ENCODE assay signal across 11 mouse cellular contexts in genomic region chr15:79506460-79506859, GRCm38 (mm10). TPM values are rescaled to one million over a fixed set of nuclear protein-coding genes. Genes with fewer than 3 reads are reported as not detected.
A peak's percentile ranks its signal among the peaks of the same experiment; 100 is the strongest.
DNase-seq lines count a peak whose midpoint lies in the region; ATAC-seq and TF ChIP-seq lines count a peak whose summit lies in the region.
"Had no signal": no experiment of that assay in that cellular context is flagged by ENCODE, and none has a peak within 500 bp of the region (broad histone marks: within the 10 kb centered on the region; RNA-seq: fewer than 3 reads in every experiment).

No protein-coding gene starts in this region.

- intact Hi-C loops in left cerebral cortex, adult 2 months (cut with DNase I): no loop called here
- intact Hi-C loops in left cerebral cortex, postnatal 36 days (cut with DNase I): no loop called here

- peaks cover 49% of the 10 kb centered on the region for H3K4me1 ChIP-seq in forebrain, embryonic 10.5 days
- H3K4me1 ChIP-seq in forebrain, embryonic 11.5 days (replicated peaks; ENCODE audit: control insufficient read depth, insufficient read depth, low read length): peaks cover 15% of the 10 kb centered on the region
- H3K4me1 ChIP-seq in forebrain, embryonic 15.5 days: peaks cover 36% of the 10 kb centered on the region
- peaks cover 4% of the 10 kb centered on the region; the same call in 1 of the 2 replicates for H3K4me1 ChIP-seq in midbrain, postnatal 0 days (ENCODE audit: insufficient read depth, low read length)

- no peak for TF ChIP-seq CTCF in left cerebral cortex, adult 2 months (IDR thresholded peaks at IDR 0.05)
- TF ChIP-seq CTCF in midbrain, postnatal 0 days (IDR thresholded peaks at IDR 0.05): no peak

- H3K9ac ChIP-seq in forebrain, embryonic 11.5 days (ENCODE audit: low read length): no peak overlapping the region
- H3K9ac ChIP-seq in forebrain, embryonic 15.5 days (replicated peaks): no peak overlapping the region
- no peak overlapping the region for H3K9ac ChIP-seq in midbrain, postnatal 0 days (replicated peaks; ENCODE audit: low read length, poor library complexity, severe bottlenecking)

- H3K9me3 ChIP-seq in forebrain, embryonic 10.5 days: no peaks in the 10 kb centered on the region
- no peaks in the 10 kb centered on the region for H3K9me3 ChIP-seq in forebrain, embryonic 11.5 days (ENCODE audit: control insufficient read depth, low read length)
- H3K9me3 ChIP-seq in forebrain, embryonic 15.5 days: no peaks in the 10 kb centered on the region
- no peaks in the 10 kb centered on the region for H3K9me3 ChIP-seq in midbrain, postnatal 0 days (ENCODE audit: low read length)
- H3K9me3 ChIP-seq: limb, embryonic 15.5 days had no signal

- no peak for ATAC-seq in forebrain, embryonic 11.5 days (replicated peaks; ENCODE audit: low FRiP score)
- ATAC-seq in forebrain, embryonic 15.5 days (replicated peaks): no peak
- no peak for ATAC-seq in midbrain, postnatal 0 days (ENCODE audit: low FRiP score)
- no peak for ATAC-seq in CD4-positive, CD25-positive, alpha-beta regulatory T cell, adult 4 months

- peaks cover 100% of the 10 kb centered on the region for H3K27me3 ChIP-seq in forebrain, embryonic 10.5 days (ENCODE audit: poor library complexity, severe bottlenecking)
- H3K27me3 ChIP-seq in forebrain, embryonic 11.5 days (ENCODE audit: control insufficient read depth, insufficient read depth, low read length): peaks cover 74% of the 10 kb centered on the region
- H3K27me3 ChIP-seq in forebrain, embryonic 15.5 days: peaks cover 58% of the 10 kb centered on the region
- peaks cover 55% of the 10 kb centered on the region for H3K27me3 ChIP-seq in midbrain, postnatal 0 days (ENCODE audit: insufficient read depth, low read length)

- H3K27ac ChIP-seq in forebrain, embryonic 10.5 days: no peak overlapping the region
- H3K27ac ChIP-seq in forebrain, embryonic 11.5 days (ENCODE audit: low read depth, low read length): no peak overlapping the region
- peak overlapping the region; percentile 92 for H3K27ac ChIP-seq in left cerebral cortex, adult 2 months
- H3K27ac ChIP-seq in forebrain, embryonic 15.5 days (replicated peaks): no peak overlapping the region
- H3K27ac ChIP-seq in midbrain, postnatal 0 days (ENCODE audit: low read depth, low read length): no peak overlapping the region
- H3K27ac ChIP-seq: heart, adult 2 months; limb, embryonic 15.5 days had no signal

- no peaks in the 10 kb centered on the region for H3K36me3 ChIP-seq in forebrain, embryonic 10.5 days (replicated peaks)
- H3K36me3 ChIP-seq in forebrain, embryonic 11.5 days (ENCODE audit: control insufficient read depth, insufficient read depth, low read length): no peaks in the 10 kb centered on the region
- no peaks in the 10 kb centered on the region for H3K36me3 ChIP-seq in forebrain, embryonic 15.5 days
- no peaks in the 10 kb centered on the region for H3K36me3 ChIP-seq in midbrain, postnatal 0 days (ENCODE audit: insufficient read depth, low read length)
- H3K36me3 ChIP-seq: limb, embryonic 15.5 days had no signal

- no peak overlapping the region for H3K4me2 ChIP-seq in forebrain, embryonic 11.5 days (ENCODE audit: low read depth, low read length, severe bottlenecking)
- H3K4me2 ChIP-seq in forebrain, embryonic 15.5 days (replicated peaks): peak overlapping the region; percentile 100
- no peak overlapping the region for H3K4me2 ChIP-seq in midbrain, postnatal 0 days (ENCODE audit: low read depth, low read length, poor library complexity, severe bottlenecking)

- WGBS in forebrain, embryonic 10.5 days: 37% methylated on average over 7 of the region's 7 CpGs
- 34% methylated on average over 7 of the region's 7 CpGs for WGBS in forebrain, embryonic 11.5 days
- 31% methylated on average over 7 of the region's 7 CpGs for WGBS in forebrain, embryonic 15.5 days
- 39% methylated on average over 7 of the region's 7 CpGs for WGBS in midbrain, postnatal 0 days

- DNase-seq in forebrain, embryonic 10.5 days (ENCODE audit: extremely low spot score, low spot score): no peak
- no peak for DNase-seq in forebrain, embryonic 11.5 days (ENCODE audit: low spot score)
- no peak for DNase-seq in left cerebral cortex, adult 2 months (ENCODE audit: extremely low spot score in 1 of 2, low spot score in 2 of 2)
- DNase-seq in left cerebral cortex, postnatal 36 days (ENCODE audit: low spot score in 2 of 2): no peak
- DNase-seq in midbrain, postnatal 0 days (ENCODE audit: low spot score): no peak
- no peak for DNase-seq in layer of hippocampus, postnatal 36 days

- peak overlapping the region; percentile 69; the same call in 1 of the 2 replicates for H3K4me3 ChIP-seq in forebrain, embryonic 10.5 days
- H3K4me3 ChIP-seq in forebrain, embryonic 11.5 days (ENCODE audit: low read depth, low read length): no peak overlapping the region; the same call in 1 of the 2 replicates
- peak overlapping the region; percentile 79 for H3K4me3 ChIP-seq in left cerebral cortex, adult 2 months
- 0 out of 2 replicates have a peak overlapping the region, but pooled peaks have one; percentile 51 for H3K4me3 ChIP-seq in forebrain, embryonic 15.5 days
- H3K4me3 ChIP-seq in midbrain, postnatal 0 days (ENCODE audit: low read depth, low read length): peak overlapping the region; percentile 56; the same call in 1 of the 2 replicates

RNA-seq across cellular contexts. Expression of gene Kcnj4, which starts 1.4 kb away (rescaled TPM):
- not detected in 2 replicates for polyA plus RNA-seq in forebrain, embryonic 10.5 days (2016; fragmentation: Nextera tagmentation; extraction: Ambion mirVana)
- not detected in 2 replicates for polyA plus RNA-seq in forebrain, embryonic 11.5 days (2014; fragmentation: Nextera tagmentation; extraction: Ambion mirVana)
- total RNA-seq in left cerebral cortex, adult 2 months (2021): 100 to 1,000 TPM; 186 to 202 TPM
- total RNA-seq in left cerebral cortex, postnatal 36 days (2021): 100 to 1,000 TPM; 207 to 223 TPM
- polyA plus RNA-seq in forebrain, embryonic 15.5 days (2015; fragmentation: Nextera tagmentation; extraction: Ambion mirVana): 0.20 and 0.33 TPM in 2 replicates
- total RNA-seq in midbrain, postnatal 0 days (2014; rRNA removed): 1.7 and 2.2 TPM in 2 replicates
- polyA plus RNA-seq in midbrain, postnatal 0 days (2015; fragmentation: Nextera tagmentation; extraction: Ambion mirVana): 0.11 and 0.15 TPM in 2 replicates
- not detected for polyA plus RNA-seq in CD4-positive, CD25-positive, alpha-beta regulatory T cell, adult 4 months (2017; shearing (Covaris generic))
- total RNA-seq in layer of hippocampus, postnatal 36 days (2021): 10 to 100 TPM; 69.5 to 75.8 TPM
- total RNA-seq: gastrocnemius, adult 18-20 months had no signal
- polyA plus RNA-seq: limb, embryonic 15.5 days had no signal

RNA-seq across cellular contexts. Expression of gene Kdelr3, which starts 9.8 kb away (rescaled TPM):
- 7.4 and 7.5 TPM in 2 replicates for polyA plus RNA-seq in forebrain, embryonic 10.5 days (2016; fragmentation: Nextera tagmentation; extraction: Ambion mirVana)
- polyA plus RNA-seq in forebrain, embryonic 11.5 days (2014; fragmentation: Nextera tagmentation; extraction: Ambion mirVana): 9.7 and 10.3 TPM in 2 replicates
- total RNA-seq in left cerebral cortex, adult 2 months (2021): under 1 TPM; 0.32 to 0.33 TPM
- 1 to 10 TPM in 1 of 2 experiments, under 1 TPM in 1; 0.59 to 1.1 TPM for total RNA-seq in left cerebral cortex, postnatal 36 days (2021)
- polyA plus RNA-seq in forebrain, embryonic 15.5 days (2015; fragmentation: Nextera tagmentation; extraction: Ambion mirVana): 5.1 and 5.3 TPM in 2 replicates
- total RNA-seq in midbrain, postnatal 0 days (2014; rRNA removed): 6.0 and 7.3 TPM in 2 replicates
- 5.8 and 7.7 TPM in 2 replicates for polyA plus RNA-seq in midbrain, postnatal 0 days (2015; fragmentation: Nextera tagmentation; extraction: Ambion mirVana)
- polyA plus RNA-seq in CD4-positive, CD25-positive, alpha-beta regulatory T cell, adult 4 months (2017; shearing (Covaris generic)): not detected
- total RNA-seq in layer of hippocampus, postnatal 36 days (2021): under 1 TPM in 1 of 2 experiments, not detected in 1; 0.32 TPM

RNA-seq across cellular contexts. Expression of gene Ddx17, which starts 40.1 kb away (rescaled TPM):
- 43.7 and 48.9 TPM in 2 replicates for polyA plus RNA-seq in forebrain, embryonic 10.5 days (2016; fragmentation: Nextera tagmentation; extraction: Ambion mirVana)
- 109 TPM in 2 replicates for polyA plus RNA-seq in forebrain, embryonic 11.5 days (2014; fragmentation: Nextera tagmentation; extraction: Ambion mirVana)
- 100 to 1,000 TPM; 323 to 340 TPM for total RNA-seq in left cerebral cortex, adult 2 months (2021)
- total RNA-seq in left cerebral cortex, postnatal 36 days (2021): 100 to 1,000 TPM; 265 to 366 TPM
- polyA plus RNA-seq in forebrain, embryonic 15.5 days (2015; fragmentation: Nextera tagmentation; extraction: Ambion mirVana): 60.1 and 63.7 TPM in 2 replicates
- total RNA-seq in midbrain, postnatal 0 days (2014; rRNA removed): 302 and 436 TPM in 2 replicates
- polyA plus RNA-seq in midbrain, postnatal 0 days (2015; fragmentation: Nextera tagmentation; extraction: Ambion mirVana): 30.0 and 35.1 TPM in 2 replicates
- polyA plus RNA-seq in CD4-positive, CD25-positive, alpha-beta regulatory T cell, adult 4 months (2017; shearing (Covaris generic)): 10 to 100 TPM; 28.9 to 39.9 TPM
- total RNA-seq in layer of hippocampus, postnatal 36 days (2021): 100 to 1,000 TPM; 311 to 331 TPM

RNA-seq across cellular contexts. Expression of gene Csnk1e, which starts 51.1 kb away (rescaled TPM):
- 117 and 123 TPM in 2 replicates for polyA plus RNA-seq in forebrain, embryonic 10.5 days (2016; fragmentation: Nextera tagmentation; extraction: Ambion mirVana)
- 209 and 213 TPM in 2 replicates for polyA plus RNA-seq in forebrain, embryonic 11.5 days (2014; fragmentation: Nextera tagmentation; extraction: Ambion mirVana)
- 100 to 1,000 TPM; 153 to 159 TPM for total RNA-seq in left cerebral cortex, adult 2 months (2021)
- total RNA-seq in left cerebral cortex, postnatal 36 days (2021): 100 to 1,000 TPM; 135 to 154 TPM
- 316 and 323 TPM in 2 replicates for polyA plus RNA-seq in forebrain, embryonic 15.5 days (2015; fragmentation: Nextera tagmentation; extraction: Ambion mirVana)
- 378 and 384 TPM in 2 replicates for total RNA-seq in midbrain, postnatal 0 days (2014; rRNA removed)
- polyA plus RNA-seq in midbrain, postnatal 0 days (2015; fragmentation: Nextera tagmentation; extraction: Ambion mirVana): 153 and 195 TPM in 2 replicates
- polyA plus RNA-seq in CD4-positive, CD25-positive, alpha-beta regulatory T cell, adult 4 months (2017; shearing (Covaris generic)): 1 to 10 TPM; 3.1 to 6.2 TPM
- 100 to 1,000 TPM; 111 to 120 TPM for total RNA-seq in layer of hippocampus, postnatal 36 days (2021)
